Mouse (Mus musculus): Measurements from ENCODE around the gene Tango2.
"Not testable (repeated sequence)": the region's sequence is repeated elsewhere in the genome, so short reads cannot be mapped to it uniquely, and the experiment has no call there.

Tango2 gene

DNA sequence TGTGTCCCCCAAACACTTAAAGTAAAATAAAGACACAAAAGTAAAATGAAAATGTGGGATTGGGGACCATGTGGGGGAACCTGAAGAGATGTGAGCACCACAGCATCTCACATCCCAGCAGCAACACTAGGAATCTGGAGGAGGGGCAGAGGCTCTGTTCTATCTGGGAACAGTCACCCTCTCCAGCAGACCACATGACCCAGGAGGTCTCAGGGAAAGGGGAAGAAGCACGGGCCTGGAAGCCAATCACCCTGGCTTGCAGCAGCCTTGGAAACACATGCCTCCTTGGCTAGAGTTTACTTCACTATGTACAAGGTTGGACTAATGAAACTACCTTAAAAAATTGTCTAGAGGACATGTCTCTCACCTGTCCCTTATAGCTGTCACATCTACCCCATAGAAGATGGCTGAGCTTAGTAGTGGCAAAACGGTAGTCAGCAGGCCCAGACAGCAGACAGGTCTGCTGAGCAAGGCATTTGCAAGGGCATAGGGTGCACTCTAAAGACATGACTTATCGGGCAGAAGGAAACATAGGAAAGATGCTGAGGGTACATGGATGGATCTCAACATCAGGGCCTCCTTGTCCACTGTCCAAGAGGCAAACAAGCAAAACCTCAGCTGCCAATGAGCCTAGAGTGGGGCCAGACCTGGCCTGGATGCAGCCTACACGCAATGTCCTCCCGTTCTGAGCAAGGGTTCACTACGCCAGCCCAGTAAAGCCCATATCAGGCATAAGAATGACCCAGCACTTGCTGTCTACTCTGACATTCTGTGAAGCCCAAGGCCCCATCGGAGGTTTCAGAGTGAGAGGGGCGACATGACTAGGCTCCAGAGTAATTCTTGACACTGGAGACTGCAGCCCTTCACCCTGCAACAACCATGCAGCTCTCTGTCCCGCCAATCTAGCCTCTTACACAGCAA, 5.0 kb downstream of the Tango2 start:
- DNase-seq, result peak; percentile 39 to 44

DNA sequence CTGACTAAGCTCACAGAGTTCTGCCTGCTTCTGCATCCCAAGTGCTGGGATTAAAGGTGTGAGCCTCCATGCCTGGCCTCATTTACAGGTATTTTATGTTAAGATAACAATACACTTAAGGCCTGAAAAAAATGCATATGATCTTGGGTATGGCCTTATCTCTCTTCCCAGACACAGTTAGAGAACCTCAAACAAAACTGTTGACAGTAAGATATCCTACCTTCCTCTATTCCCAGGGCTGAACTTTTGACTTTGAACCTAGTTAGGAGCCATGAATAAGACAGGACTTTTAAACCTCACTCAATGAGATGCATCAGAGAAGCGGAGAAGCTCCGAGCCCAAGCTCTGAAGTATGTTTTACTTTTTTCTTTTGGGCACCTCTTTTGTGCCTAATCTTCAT, 5.8 kb downstream of the Tango2 start:
- DNase-seq, result peak in 1 of 2 experiments; percentile 55

DNA sequence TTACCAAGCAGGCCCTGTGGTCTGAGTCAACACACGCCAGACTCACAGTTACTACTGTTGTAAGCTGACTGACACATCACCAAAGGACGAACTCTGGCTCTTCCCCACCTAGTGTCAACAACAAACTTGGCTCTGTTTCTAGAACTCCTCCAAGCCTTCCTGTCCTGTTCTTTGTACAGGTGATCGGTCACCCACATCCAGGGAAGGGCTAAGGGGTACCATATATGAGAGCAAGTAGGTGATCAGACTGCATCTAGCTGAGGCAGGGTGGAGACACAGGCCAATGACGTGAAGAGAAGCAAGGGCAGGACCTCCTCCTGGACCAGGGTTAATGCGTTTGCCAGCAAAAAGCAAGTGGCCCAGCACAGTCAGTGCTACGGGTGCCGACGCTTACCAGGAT, 6.3 kb downstream of the Tango2 start:
- peak; percentile 31 to 52 for DNase-seq

DNA sequence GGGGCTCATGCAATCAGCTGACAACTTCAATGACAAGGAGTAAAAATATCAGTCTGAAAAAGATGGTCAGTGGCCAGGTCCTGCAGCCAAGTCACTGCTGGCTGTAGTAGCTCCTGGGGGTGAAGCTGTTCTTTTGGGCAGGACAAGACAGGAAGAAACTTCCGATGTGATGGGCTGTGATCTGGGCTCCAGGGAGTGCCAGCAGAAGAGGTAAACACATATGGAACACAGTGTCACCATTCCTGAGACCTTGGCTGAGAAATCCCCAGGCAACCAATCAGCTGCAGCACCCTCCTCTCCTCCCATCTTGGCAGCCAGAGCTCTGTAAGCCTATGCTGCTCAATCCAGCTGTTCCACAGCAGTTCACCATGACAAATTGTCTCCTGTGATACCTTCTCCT, 8.0 kb downstream of the Tango2 start:
- DNase-seq, result peak in 1 of 2 experiments; percentile 25

DNA sequence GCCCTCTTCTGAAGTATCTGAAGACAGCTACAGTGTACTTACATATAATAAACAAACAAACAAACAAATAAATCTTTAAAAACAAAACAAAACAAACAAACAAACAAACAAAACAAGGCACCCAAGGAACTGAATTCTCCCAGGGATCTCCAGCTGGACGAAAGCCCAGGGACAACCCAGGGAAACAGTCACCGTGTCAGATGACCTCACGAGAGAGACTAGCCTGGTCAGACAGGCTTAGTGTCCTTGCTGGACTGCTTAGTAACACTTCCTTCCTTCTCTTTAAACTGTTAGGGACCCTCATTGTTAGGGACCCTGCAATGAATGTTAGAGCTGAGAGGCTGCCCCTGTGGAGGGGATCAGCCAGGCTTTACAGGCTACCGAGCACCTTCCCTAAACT, 10.6 kb downstream of the Tango2 start:
- no peak for DNase-seq

DNA sequence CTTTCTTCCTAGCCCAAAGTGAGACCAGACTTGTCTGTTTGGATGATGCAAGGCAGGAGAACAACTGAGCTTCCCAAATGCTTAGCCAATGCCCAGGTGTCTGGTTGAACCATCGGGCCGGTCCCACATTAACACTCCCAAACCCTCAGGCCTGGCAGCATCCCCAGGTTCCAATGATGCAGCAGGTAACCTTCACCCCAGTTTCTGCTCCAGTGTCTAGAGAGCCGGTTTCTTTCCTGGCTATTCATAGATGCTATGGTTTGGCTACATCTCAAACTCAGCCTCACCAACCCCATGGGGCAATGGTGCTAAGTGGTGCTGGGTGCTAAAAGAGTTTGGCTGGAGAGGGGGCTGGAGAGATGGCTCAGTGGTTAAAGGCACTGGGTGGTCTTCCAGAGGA, 11.9 kb downstream of the Tango2 start:
- DNase-seq, result no peak

DNA sequence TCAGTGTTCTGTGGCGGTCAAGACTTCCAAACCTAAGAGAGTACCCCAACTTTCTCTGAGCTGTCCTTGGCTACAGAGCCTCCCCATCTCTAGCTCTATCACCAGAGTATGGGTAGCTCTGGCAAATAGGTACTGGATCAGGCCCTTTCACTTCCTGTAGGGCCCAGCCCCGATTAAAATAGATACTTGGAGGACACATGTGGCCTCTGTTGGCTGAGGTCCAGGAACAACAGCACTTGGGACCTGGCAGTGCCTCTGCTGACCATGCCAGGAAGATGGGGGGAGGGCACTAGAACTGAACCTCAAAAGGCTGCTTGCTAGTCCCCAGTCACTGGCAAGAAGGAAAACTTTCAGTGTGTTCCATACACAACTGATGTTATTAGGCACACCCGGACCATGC, 13.9 kb downstream of the Tango2 start:
- peak; percentile 46 to 73 for DNase-seq

DNA sequence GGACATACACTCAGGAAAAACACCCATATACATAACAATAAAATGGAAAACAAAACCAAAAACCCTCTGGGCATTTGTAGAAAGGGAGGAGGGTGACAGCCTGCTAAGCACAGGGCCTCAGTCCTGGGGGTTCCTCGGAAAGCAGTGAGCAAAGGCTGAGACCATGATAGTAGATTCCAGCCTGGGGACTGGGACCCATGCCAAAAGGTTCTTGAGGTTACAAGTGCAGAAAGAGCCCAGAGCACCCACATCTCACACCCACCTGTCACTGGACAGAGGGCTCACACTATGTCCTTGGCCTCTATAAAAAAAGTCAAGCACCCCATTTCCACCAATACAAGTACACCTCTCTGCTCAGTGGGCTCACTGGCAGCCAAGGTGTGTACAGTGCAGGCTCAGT, 19.4 kb downstream of the Tango2 start:
- DNase-seq, result peak; percentile 23 to 43

DNA sequence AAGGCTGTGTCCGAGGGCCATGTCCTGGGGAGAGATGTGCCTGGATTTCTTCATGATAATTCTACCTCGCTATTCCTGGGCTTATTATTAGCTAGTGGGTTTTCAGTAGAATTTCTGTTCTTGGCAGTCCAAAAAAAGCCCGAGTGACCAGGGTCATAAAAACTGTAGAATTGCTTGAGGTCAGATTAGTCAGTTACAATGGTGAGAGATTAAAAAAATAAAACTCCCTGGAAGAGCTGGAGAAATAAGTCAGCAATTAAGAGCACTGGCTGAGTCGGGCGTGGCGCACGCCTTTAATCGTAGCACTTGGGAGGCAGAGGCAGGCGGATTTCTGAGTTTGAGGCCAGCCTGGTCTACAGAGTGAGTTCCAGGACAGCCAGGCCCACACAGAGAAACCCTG, 20.0 kb downstream of the Tango2 start:
- DNase-seq, result peak in 1 of 2 experiments; percentile 22

DNA sequence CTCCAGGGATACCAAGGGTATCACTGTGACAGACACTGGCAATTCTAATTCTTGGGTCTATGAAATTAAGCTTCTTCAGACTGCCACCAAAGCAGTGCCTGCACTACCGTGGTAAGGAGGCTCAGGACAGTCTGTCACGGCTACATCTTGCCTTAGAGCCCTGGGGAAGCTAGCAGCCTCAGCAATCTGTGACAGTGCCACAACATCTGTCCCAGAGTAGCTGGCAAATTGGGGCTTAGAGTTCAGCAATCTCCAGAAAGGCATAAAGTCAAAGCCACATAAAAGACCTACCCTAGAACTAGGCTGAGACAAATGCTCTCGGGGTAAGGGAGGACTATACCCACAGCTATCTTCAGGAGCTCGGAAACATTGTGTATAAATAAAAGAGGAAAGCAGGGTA, 22.2 kb downstream of the Tango2 start:
- no peak for DNase-seq

DNA sequence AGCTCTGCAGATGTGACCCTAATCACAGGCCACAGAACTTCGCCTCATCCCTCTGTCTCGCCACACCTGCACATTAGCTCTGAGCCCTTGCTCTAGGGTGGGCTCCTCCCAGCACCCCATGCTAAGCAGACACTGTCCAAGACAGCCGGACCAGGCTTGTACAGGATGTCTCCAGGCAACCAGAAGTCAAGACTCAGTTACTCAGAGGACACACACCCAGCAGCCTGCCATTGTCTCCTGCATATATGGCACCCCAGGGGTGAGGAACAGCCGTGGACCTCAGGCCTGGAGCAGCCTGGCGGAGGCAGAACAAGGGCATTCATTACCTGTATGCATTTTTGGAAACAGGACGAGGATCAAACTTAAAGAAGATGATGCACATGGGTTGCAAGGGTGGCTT, 23.9 kb downstream of the Tango2 start:
- DNase-seq, result no peak

DNA sequence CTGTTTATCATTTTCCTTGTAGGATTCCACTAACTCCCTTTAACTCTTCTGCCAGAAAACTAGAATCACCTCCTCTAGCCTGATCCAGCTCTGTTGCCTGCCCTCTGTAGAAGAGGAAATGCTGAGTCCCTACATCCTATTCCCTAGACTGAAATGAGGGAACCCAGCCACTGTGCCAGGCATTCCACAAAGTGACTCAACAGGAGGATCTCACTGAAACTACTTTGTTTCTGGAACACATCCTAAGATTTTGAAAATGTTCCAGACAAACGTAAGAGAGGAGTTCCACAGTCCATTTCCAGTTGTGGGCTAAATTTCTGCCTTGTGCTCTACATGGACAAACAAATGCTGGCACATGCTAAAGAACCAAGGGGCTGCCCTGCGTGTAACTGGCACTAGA, 24.4 kb downstream of the Tango2 start:
- DNase-seq, result no peak

DNA sequence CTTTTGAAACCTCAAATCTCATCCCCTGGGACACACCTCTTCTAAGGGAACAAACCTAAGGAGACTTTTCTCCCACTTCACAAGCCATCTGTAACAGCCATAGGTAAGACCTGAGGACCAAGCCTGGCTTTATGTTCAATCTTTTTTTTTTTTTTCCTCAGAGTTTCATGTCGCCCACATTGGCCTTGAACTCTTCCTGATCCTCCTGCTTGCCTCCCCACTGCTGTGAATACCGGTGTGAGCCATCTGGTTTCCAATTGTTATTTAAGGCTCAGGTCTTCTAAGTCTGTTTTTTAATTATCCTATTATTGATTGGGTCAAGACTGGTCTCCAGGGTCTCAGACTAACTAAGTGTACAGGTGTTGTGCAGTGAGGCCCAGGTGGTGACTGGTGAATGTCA, 26.5 kb downstream of the Tango2 start:
- DNase-seq, result no peak

DNA sequence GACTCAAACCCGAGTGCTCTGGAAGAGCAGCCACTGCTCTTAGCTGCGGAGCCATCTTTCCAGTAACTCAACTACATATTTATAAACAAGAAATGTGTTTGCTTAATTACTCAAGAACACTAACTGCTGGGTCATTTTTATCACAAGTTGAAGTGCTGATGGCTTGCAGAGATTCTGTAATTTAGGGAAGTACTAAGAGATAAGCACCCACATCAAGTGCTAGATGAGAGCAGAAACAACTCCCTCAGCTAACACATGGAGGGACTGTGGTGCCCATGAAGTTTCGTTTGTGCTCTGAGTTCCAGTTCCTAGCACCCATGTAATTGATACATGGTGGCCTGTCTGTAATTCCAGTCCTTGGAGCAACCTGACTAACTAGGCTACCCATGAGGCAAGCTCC, 28.9 kb downstream of the Tango2 start:
- no peak for DNase-seq

DNA sequence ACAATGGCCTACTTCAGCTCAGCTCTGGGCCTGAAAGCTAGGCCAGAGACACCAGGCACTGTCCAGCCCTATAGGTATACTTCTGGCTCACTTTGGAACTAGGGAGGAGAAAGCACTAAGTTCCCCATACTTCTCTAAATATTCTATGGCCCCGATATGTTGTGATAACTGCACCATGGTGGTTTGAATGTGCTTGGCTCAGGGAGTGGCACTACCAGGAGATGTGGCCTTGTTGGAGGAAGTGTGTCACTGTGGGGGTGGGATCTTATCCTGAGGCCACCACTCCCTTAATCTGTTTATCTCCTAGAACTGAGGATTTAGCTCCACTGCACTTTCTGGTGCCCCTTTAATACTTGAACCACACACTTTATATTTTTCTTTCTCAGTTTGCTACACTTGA, 39.7 kb downstream of the Tango2 start:
- DNase-seq, result no peak

DNA sequence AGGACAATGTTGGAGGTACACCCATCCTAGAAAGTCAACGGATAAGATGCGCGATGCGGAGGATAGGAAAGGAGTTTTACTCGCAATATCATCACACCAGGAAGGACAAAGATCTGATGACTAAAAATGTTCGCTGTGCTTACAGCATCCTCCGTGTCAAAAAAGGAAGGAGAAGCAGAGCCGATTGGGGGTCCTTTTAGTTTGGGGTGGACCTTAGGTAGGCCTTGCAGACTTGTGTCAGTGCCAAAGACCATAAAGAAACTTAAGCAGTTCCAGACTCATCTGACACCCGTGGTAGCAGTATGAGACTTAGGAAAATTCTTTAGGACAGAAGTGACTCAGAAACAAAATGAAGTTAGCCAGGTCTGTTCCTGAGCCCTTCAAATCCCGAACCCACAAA, 58.3 kb downstream of the Tango2 start:
- not testable (repeated sequence) for DNase-seq

DNA sequence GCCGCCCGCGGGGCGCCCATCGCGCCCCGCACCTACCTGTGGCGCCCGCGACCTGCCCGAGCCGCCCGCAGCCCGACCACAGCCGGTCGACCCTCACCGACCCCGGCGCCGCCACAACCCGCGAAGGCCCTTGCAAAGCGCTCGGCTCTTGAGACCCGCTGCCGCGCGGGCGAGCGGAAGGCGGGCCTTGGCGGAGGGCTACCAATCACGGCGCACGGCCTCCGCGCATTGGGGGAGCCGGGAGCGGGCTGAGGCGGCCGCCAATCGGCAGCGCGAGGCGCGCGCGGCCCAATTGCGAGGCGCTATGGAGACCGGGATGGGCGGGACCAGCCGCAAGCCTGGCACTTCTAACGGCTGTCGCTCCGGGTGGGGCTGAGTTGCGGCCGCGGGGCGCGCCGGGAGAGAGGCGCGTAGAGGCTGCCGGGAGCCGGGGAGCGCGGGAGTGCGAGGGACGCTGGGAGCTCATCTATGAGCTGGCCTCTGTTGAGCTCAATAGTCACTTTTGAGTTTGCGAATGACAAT, 58.8 kb downstream of the Tango2 start, which contains the start of gene Dgcr8:
TSS of gene Dgcr8 (minus strand) at position 180 of the 522 bp plus-strand sequence.
- peak; percentile 98 for DNase-seq

DNA sequence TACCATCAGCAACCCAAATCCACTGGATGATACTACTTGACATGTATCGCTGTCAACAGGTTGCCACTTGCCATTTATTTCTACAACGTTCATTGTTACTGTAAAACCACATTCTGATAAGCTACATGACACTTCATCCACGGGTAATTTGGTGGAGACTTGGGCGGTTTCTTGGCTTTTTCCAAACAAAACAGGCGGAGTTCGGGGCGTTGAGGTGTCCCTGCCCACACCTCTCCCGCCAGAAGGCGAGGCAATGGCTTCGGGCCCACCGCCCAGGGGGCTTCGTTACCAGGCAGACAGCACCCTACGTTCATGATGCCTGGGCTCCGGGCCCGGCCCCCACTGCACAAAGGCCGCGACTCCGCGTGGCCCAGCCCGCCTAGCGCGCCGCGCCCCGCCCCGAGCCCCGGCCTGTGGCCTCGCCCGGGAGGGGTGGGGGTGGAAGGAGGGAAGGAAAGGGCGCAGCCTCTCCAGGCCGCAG, 59.3 kb downstream of the Tango2 start:
- peak; percentile 76 to 89 for DNase-seq

DNA sequence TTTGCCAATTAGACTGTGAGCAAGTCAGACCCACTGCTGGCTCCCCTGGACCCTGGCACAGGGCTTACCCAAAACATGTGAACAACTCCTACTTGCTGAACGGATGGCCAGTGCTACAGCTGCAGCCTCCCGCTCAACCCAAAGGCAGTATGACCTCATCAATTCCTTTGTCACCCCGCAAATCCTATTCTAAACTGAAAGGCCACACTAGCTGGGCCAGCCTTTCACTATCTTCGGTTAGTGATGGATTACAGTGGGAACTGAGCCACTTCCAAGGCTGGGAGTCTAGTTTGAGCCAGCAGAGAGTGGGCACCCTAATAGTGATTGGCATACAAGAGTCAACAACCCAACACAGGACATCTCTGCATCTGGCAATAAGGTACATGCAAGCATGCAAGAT, 59.7 kb downstream of the Tango2 start:
- DNase-seq, result no peak

DNA sequence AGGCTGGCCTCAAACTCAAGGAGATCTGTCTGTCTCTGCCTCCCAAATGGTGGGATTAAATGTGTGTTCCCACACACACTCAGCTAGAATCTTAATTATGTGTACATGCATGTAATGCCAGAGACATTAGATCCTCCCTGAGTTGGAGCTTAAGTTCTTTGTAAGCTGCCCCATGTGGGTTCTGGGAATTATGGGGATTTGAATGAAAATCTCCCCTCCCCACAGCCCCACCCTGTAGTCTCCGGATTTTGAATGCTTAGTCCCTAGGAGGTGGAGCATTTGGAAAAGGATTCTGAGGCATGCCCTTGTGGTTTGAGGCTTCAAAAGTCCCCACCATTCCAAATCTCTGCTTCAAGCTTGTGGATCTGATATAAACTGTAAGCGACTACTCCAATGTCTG, 72.7 kb downstream of the Tango2 start:
- DNase-seq, result no peak

DNA sequence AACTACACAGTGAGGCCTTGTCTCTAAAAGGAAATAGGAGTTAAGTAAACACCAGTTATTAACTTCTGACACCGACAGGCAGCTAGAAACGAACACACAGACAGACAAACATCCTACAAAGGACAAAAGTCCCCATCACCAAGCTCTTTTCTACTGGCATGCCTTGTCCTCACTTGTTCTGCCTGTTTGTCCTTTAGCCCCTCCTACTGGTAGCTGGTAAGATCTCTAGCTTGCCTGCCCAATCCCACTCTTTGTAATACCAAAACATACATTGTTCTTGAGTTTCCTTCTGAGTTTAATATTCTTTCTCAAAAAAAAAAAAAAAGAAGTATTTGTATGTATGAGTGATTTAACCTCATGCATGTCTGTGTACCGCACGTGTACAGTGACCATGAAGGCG, 79.7 kb downstream of the Tango2 start:
- peak in 1 of 2 experiments; percentile 9 for DNase-seq

DNA sequence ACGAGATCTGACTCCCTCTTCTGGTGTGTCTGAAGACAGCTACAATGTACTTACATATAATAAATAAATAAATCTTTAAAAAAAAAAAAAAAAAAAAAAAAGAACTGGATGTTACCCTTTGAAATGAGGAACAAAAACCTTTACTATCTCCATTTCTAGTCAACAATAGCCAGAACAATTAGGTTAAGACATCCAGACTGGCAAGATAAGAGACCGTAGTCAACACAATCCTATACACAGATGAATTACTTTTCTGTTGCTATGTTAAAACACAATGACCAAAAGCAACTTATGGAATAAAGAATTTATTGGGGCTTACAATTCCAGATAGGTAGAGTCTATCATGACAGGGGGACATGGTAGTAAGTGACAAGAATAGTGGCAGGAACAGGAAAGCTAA, 82.9 kb downstream of the Tango2 start:
- DNase-seq, result no peak

DNA sequence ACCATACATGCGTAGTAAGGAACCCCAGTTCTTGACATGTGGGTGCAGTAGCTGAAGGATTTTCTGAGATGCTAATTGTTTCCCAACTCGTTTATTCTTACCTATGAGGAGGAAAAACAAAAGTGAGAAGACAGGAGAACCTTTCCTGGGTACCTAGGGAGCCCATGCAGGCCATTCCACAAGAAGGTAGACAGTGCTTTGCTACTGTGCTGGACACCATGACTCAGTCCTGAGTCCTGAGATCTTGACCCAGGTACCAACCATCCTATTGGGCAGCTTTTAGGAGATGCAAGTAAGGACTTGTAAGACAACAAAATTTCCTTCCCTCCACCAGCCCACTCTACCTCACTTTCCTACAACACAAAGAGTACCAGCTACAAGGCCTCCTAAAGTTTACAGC, 89.7 kb downstream of the Tango2 start, which contains the start of gene Gm49776:
TSS of gene Gm49776 (minus strand) at position 101 of the 400 bp plus-strand sequence.
- DNase-seq, result no peak

DNA sequence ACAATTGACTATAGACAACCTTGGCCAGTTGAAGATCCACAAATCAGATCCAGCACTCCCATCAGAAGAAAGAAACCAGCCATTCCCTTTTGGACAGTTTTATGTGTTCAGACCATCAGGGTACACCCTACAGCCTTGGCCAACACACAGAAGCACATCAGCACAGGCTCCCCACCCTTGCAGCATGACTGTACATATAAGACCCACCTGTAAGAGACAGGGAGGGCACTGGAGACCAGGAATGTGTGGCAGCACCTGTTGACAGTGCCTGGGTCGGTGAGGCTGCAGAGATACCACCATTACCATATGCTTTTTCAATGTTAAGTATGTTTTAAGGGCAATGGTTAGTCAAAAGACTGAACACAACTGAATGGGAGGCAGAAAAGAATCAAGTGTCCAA, 94.0 kb downstream of the Tango2 start:
- DNase-seq, result no peak

Data from kidney, postnatal 36 days (tissue).